Mouse (Mus musculus): ENCODE measurements around the gene Enpp1. TPM values are rescaled to one million over a fixed set of nuclear protein-coding genes. Genes with fewer than 3 reads are reported as not detected.

Gene Enpp1
- polyA plus RNA-seq, 1 experiment from 2014 or later, result 4.5 TPM

DNA sequence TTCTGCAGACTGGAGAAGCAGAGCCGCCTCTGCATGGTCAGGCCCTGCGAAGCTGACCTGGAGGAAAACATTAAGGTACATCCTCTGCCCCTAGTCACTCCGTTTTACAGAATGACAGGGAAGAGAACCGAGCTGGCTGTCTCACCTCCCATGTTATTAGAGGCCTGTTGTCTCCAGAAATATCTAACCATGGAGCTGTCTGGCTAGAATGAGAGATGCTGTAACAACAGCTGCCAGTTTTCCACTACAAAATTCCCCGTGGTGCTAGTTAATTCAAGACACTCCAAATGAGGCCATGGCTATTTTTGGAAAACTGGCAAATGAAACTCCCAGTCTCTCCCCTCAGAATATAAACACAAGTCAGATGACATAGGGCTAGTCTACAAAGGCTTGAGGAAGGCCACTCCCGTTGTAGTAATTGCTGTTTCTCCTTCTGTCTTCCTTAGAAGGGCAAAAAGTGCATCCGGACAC lies 115.1 kb downstream of the Enpp1 start:
- 48% methylated on average over 7 of the region's 7 CpGs for WGBS
- no peaks in the 10 kb centered on the region; the same call in 1 of the 2 replicates for H3K4me1 ChIP-seq (replicated peaks; ENCODE audit: control insufficient read depth, insufficient read depth)
- peak overlapping the region; percentile 76 for H3K4me3 ChIP-seq (ENCODE audit: low read depth, low read length)
- DNase-seq (ENCODE audit: low spot score) (no peak), ATAC-seq (ENCODE audit: low FRiP score, low TSS enrichment) (peak; percentile 34; the same call in 1 of the 2 replicates)
- no peaks in the 10 kb centered on the region for H3K27me3 ChIP-seq (ENCODE audit: control insufficient read depth, insufficient read depth, low read length)
- H3K9me3 ChIP-seq (ENCODE audit: control insufficient read depth, low read length), result no peaks in the 10 kb centered on the region
- peak overlapping the region; percentile 85 for H3K9ac ChIP-seq (ENCODE audit: low read length)
- H3K27ac ChIP-seq (replicated peaks), result peak overlapping the region; percentile 98
- H3K4me2 ChIP-seq (replicated peaks; ENCODE audit: low read depth), result peak overlapping the region; percentile 81
- no peak for TF ChIP-seq CTCF (IDR thresholded peaks at IDR 0.05; ENCODE audit: low read depth)
- TF ChIP-seq EP300 (optimal IDR thresholded peaks at IDR 0.05), result peak; percentile 77
- no peaks in the 10 kb centered on the region; the same call in 1 of the 2 replicates for H3K36me3 ChIP-seq (ENCODE audit: control insufficient read depth, insufficient read depth, low read length)

DNA sequence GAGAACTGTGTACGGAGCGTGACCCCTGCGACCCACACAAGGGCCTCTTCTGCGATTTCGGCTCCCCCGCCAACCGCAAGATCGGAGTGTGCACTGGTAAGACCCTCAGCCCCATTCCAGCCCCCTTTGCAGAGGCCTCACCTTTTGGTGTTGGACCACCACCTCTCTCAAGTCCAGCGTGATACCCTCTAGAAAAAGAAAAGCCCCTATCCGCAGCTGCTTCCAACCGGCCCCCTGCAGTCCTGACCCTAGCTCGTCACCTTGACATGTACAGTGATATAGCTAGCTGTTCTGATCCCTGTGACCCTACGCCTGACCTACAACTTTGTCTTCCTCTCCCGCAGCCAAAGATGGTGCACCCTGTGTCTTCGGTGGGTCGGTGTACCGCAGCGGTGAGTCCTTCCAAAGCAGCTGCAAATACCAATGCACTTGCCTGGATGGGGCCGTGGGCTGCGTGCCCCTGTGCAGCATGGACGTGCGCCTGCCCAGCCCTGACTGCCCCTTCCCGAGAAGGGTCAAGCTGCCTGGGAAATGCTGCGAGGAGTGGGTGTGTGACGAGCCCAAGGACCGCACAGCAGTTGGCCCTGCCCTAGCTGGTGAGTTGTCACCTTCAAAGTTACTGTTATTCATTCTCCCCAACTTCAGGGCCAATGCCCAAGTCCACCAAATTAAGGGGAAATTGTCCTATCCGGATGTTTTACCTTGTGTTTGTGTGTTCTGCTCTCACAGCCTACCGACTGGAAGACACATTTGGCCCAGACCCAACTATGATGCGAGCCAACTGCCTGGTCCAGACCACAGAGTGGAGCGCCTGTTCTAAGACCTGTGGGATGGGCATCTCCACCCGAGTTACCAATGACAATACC lies 115.7 kb downstream of the Enpp1 start:
- Histone ChIP-seq H3K9me3 (ENCODE audit: control insufficient read depth, low read length) (no peaks in the 10 kb centered on the region), H3K4me2 (replicated peaks; ENCODE audit: low read depth) (peak overlapping the region; percentile 81), H3K27ac (replicated peaks) (peak overlapping the region; percentile 98), H3K4me1 (replicated peaks; ENCODE audit: control insufficient read depth, insufficient read depth) (no peaks in the 10 kb centered on the region; the same call in 1 of the 2 replicates), H3K36me3 (ENCODE audit: control insufficient read depth, insufficient read depth, low read length) (no peaks in the 10 kb centered on the region; the same call in 1 of the 2 replicates), H3K27me3 (ENCODE audit: control insufficient read depth, insufficient read depth, low read length) (no peaks in the 10 kb centered on the region), H3K4me3 (ENCODE audit: low read depth, low read length) (peak overlapping the region; percentile 76), H3K9ac (ENCODE audit: low read length) (peak overlapping the region; percentile 85)
- DNase-seq (ENCODE audit: low spot score) (peak; percentile 35), ATAC-seq (ENCODE audit: low FRiP score, low TSS enrichment) (peak; percentile 32)
- WGBS, result 21% methylated on average over 31 of the region's 31 CpGs
- TF ChIP-seq CTCF (IDR thresholded peaks at IDR 0.05; ENCODE audit: low read depth) (no peak), EP300 (optimal IDR thresholded peaks at IDR 0.05) (no peak)

DNA sequence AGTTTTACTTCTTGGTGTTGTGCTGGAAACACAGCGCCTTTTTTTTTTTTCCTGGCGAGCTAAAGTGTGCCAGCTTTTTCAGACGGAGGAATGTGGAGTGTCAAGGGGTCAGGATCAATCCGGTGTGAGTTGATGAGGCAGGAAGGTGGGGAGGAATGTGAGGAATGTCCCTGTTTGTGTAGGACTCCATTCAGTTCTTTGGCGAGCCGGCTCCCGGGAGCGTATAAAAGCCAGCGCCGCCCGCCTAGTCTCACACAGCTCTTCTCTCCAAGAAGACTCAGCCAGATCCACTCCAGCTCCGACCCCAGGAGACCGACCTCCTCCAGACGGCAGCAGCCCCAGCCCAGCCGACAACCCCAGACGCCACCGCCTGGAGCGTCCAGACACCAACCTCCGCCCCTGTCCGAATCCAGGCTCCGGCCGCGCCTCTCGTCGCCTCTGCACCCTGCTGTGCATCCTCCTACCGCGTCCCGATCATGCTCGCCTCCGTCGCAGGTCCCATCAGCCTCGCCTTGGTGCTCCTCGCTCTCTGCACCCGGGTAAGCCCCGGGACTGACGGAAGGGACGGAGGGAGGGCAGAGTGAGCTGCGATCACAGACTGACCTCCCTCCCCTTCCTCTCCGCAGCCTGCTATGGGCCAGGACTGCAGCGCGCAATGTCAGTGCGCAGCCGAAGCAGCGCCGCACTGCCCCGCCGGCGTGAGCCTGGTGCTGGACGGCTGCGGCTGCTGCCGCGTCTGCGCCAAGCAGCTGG lies 116.5 kb downstream of the Enpp1 start, which contains the start of gene Ccn2:
Gene Ccn2, plus strand, starts transcription at position 193 of the 753 bp plus-strand sequence.
- Histone ChIP-seq H3K27ac (replicated peaks) (peak within 1 kb of the TSS; percentile 98), H3K36me3 (ENCODE audit: control insufficient read depth, insufficient read depth, low read length) (no peaks in the 10 kb centered on the region; the same call in 1 of the 2 replicates), H3K9me3 (ENCODE audit: control insufficient read depth, low read length) (no peaks in the 10 kb centered on the region), H3K4me1 (replicated peaks; ENCODE audit: control insufficient read depth, insufficient read depth) (no peaks in the 10 kb centered on the region; the same call in 1 of the 2 replicates), H3K4me2 (replicated peaks; ENCODE audit: low read depth) (peak within 1 kb of the TSS; percentile 81), H3K9ac (ENCODE audit: low read length) (peak within 1 kb of the TSS; percentile 85), H3K4me3 (ENCODE audit: low read depth, low read length) (peak within 1 kb of the TSS; percentile 76), H3K27me3 (ENCODE audit: control insufficient read depth, insufficient read depth, low read length) (no peaks in the 10 kb centered on the region)
- TF ChIP-seq CTCF (IDR thresholded peaks at IDR 0.05; ENCODE audit: low read depth) (peak; percentile 20; the same call in 1 of the 2 replicates), EP300 (optimal IDR thresholded peaks at IDR 0.05) (peak; percentile 66)
- under 1% methylated on average over 53 of the region's 53 CpGs for WGBS
- ATAC-seq (ENCODE audit: low FRiP score, low TSS enrichment), result peak; percentile 75
- DNase-seq (ENCODE audit: low spot score), result peak; percentile 64

DNA sequence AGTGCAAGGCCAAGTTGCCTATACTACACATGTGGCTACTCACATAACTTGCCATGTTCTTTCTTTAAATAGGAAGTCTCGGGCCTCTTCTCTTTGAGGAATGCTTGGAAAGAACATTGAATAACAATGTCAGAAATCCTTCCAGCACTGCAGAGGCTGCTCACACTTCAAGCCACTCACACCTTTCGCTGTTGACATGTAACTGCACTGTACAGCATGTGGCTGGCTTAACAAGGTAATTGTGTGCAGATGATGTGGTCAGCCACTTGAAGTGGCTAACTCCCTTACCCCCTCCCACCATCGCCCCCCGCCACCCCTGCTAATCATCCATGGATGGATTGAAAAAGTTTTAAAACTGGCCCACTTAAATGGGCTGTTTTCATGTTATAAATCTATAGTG lies 118.4 kb downstream of the Enpp1 start:
- no peaks in the 10 kb centered on the region; the same call in 1 of the 2 replicates for H3K36me3 ChIP-seq (ENCODE audit: control insufficient read depth, insufficient read depth, low read length)
- no peak for DNase-seq (ENCODE audit: low spot score)
- H3K9me3 ChIP-seq (ENCODE audit: control insufficient read depth, low read length), result no peaks in the 10 kb centered on the region
- 70% methylated on average over 4 of the region's 4 CpGs for WGBS
- no peak overlapping the region for H3K9ac ChIP-seq (ENCODE audit: low read length)
- no peaks in the 10 kb centered on the region; the same call in 1 of the 2 replicates for H3K4me1 ChIP-seq (replicated peaks; ENCODE audit: control insufficient read depth, insufficient read depth)
- TF ChIP-seq EP300 (optimal IDR thresholded peaks at IDR 0.05) (no peak), CTCF (IDR thresholded peaks at IDR 0.05; ENCODE audit: low read depth) (no peak)
- no peak for ATAC-seq (ENCODE audit: low FRiP score, low TSS enrichment)
- no peaks in the 10 kb centered on the region for H3K27me3 ChIP-seq (ENCODE audit: control insufficient read depth, insufficient read depth, low read length)
- peak overlapping the region; percentile 72 for H3K27ac ChIP-seq (replicated peaks)
- no peak overlapping the region for H3K4me3 ChIP-seq (ENCODE audit: low read depth, low read length)
- H3K4me2 ChIP-seq (replicated peaks; ENCODE audit: low read depth), result peak overlapping the region; percentile 1; the same call in 1 of the 2 replicates

DNA sequence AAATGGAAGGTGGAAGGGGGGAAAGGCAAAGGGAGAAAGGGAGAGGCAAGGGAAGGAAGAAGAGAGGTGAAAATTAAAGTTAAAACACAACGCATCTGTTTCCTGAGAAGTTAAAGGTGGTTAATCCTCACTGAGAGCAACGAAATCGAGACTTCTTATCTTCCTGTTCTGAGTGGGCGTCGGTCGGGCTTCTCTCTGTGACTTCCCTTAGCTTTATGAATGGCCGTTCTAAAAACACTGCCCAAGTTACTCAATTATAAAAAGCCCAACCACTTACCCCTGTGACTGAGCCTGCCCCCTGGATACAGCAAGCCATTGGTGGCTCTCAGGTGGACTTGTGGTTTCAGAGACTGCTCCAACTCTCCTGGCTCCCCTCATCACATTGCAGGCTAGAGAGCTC lies 119.0 kb downstream of the Enpp1 start:
- Histone ChIP-seq H3K27ac (replicated peaks) (0 out of 2 replicates have a peak overlapping the region, but pooled peaks have one; percentile 18), H3K36me3 (ENCODE audit: control insufficient read depth, insufficient read depth, low read length) (no peaks in the 10 kb centered on the region; the same call in 1 of the 2 replicates), H3K27me3 (ENCODE audit: control insufficient read depth, insufficient read depth, low read length) (no peaks in the 10 kb centered on the region), H3K4me2 (replicated peaks; ENCODE audit: low read depth) (no peak overlapping the region), H3K9ac (ENCODE audit: low read length) (no peak overlapping the region), H3K9me3 (ENCODE audit: control insufficient read depth, low read length) (no peaks in the 10 kb centered on the region), H3K4me1 (replicated peaks; ENCODE audit: control insufficient read depth, insufficient read depth) (no peaks in the 10 kb centered on the region; the same call in 1 of the 2 replicates), H3K4me3 (ENCODE audit: low read depth, low read length) (no peak overlapping the region)
- WGBS, result 44% methylated on average over 7 of the region's 7 CpGs
- TF ChIP-seq EP300 (optimal IDR thresholded peaks at IDR 0.05) (no peak), CTCF (IDR thresholded peaks at IDR 0.05; ENCODE audit: low read depth) (no peak)
- ATAC-seq (ENCODE audit: low FRiP score, low TSS enrichment) (no peak), DNase-seq (ENCODE audit: low spot score) (no peak)

Measured in stomach, postnatal 0 days (tissue).